Mouse (Mus musculus) heart, postnatal 0 days (tissue): ENCODE measurements around the gene Mief1.

Experiments
- CTCF ChIP-seq: IDR thresholded peaks from 2 replicates; pipeline ENCODE4 v1.5.1; 2016; ENCODE audit warnings: antibody characterized with exemption, control low read depth, low read depth
- EP300 ChIP-seq: IDR thresholded peaks from 2 replicates; pipeline ENCODE4 v1.6.1; 2016; ENCODE audit warnings: antibody characterized with exemption, low read depth

DNA sequence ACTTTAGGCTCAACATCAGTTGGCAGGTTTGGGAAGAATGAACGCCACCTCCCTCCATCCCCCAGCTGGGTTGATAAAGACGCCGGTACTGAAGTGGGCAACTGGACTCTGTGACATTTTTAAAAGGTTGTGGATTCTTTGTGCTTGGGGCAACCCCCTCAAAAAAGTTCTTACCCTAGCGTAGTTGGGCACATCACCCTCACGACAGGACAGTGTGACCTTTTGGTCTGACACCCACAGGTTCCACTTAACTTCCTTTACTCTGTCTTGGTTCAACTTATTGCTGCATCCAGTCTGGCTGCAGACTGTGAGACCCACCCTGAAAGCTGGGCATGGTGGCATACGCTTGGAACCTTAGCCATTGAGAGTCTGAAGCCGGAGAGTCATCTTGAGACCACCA, 10.1 kb upstream of the Mief1 start:
- no peak for TF ChIP-seq EP300
- no peak for TF ChIP-seq CTCF
